Mouse (Mus musculus) embryonic facial prominence, embryonic 12.5 days (tissue): ENCODE measurements at regions not wholly inside any gene's neighbourhood (a gene's known extent, or its start where the extent isn't known, plus 50 kb on each side); places are given as distances from the start of the nearest gene placed in this dataset.

ENCODE experiments used
- ATAC-seq: fragments of 200-750 bp; cut with Nextera tagmentation; 2 replicates; pipeline ENCODE4 v1.8.0; 2017; ENCODE audit not compliant: insufficient number of reproducible peaks, insufficient read depth, low FRiP score, low TSS enrichment
- H3K27ac ChIP-seq: fragments of 300-500 bp; sonication (generic); 2 replicates; pipeline ENCODE4 v1.5.1; 2016; ENCODE audit warnings: mild to moderate bottlenecking
- H3K27me3 ChIP-seq: fragments of 300-500 bp; sonication (generic); 2 replicates; pipeline ENCODE4 v1.6.1; 2016; ENCODE audit warnings: mild to moderate bottlenecking, moderate library complexity
- H3K36me3 ChIP-seq: fragments of 300-500 bp; sonication (generic); 2 replicates; pipeline ENCODE4 v1.6.1; 2016; ENCODE audit warnings: mild to moderate bottlenecking
- H3K4me1 ChIP-seq: fragments of 300-500 bp; sonication (generic); 2 replicates; pipeline ENCODE4 v1.6.1; 2016
- H3K4me2 ChIP-seq: fragments of 300-500 bp; sonication (generic); replicated peaks from 2 replicates; pipeline ENCODE4 v1.6.1; 2016; ENCODE audit warnings: mild to moderate bottlenecking, moderate library complexity
- H3K4me3 ChIP-seq: fragments of 300-500 bp; sonication (generic); 2 replicates; pipeline ENCODE4 v1.5.1; 2016; ENCODE audit warnings: mild to moderate bottlenecking
- H3K9ac ChIP-seq: fragments of 300-500 bp; sonication (generic); 2 replicates; pipeline ENCODE4 v1.6.1; 2016; ENCODE audit warnings: mild to moderate bottlenecking, moderate library complexity
- H3K9me3 ChIP-seq: fragments of 300-500 bp; sonication (generic); 2 replicates; pipeline ENCODE4 v1.6.1; 2016; ENCODE audit warnings: mild to moderate bottlenecking, moderate library complexity
- WGBS: fragments of 180-500 bp; shearing (Covaris S2); methylation state at CpG from one replicate; pipeline ENCODE4 v1.1.7; 2016; 5-methylcytosine and 5-hydroxymethylcytosine counted together

GRCm38 (mm10) chr4:142903356-142904032 is 309.3 kb downstream of the Prdm2 start:
- no peak overlapping the region for H3K9ac ChIP-seq
- no peaks in the 10 kb centered on the region for H3K36me3 ChIP-seq
- H3K4me1 ChIP-seq = no peaks in the 10 kb centered on the region
- H3K27ac ChIP-seq = no peak overlapping the region
- no peak overlapping the region for H3K4me3 ChIP-seq
- no peak overlapping the region for H3K4me2 ChIP-seq
- no peak for ATAC-seq
- no peaks in the 10 kb centered on the region for H3K9me3 ChIP-seq
- H3K27me3 ChIP-seq = no peaks in the 10 kb centered on the region
- 79% methylated on average over 9 of the region's 9 CpGs for WGBS

- H3K4me3 ChIP-seq = no peak overlapping the region
- 81% methylated on average over 9 of the region's 9 CpGs for WGBS
Measured at GRCm38 (mm10) chr4:142900792-142901191, 312.0 kb downstream of the Prdm2 start.

GRCm38 (mm10) chr4:142898994-142899393 is 313.8 kb downstream of the Prdm2 start:
- Histone ChIP-seq H3K4me2 (no peak overlapping the region), H3K4me1 (no peaks in the 10 kb centered on the region), H3K9ac (no peak overlapping the region), H3K9me3 (no peaks in the 10 kb centered on the region; the same call in 1 of the 2 replicates), H3K27ac (no peak overlapping the region), H3K4me3 (no peak overlapping the region), H3K36me3 (no peaks in the 10 kb centered on the region), H3K27me3 (no peaks in the 10 kb centered on the region)
- ATAC-seq = no peak
- WGBS = 97% methylated on average over 1 of the region's 1 CpGs

More at GRCm38 (mm10) chr4:142900792-142901191, 312.0 kb downstream of the Prdm2 start:
- Histone ChIP-seq H3K9ac (no peak overlapping the region), H3K4me1 (no peaks in the 10 kb centered on the region), H3K27me3 (no peaks in the 10 kb centered on the region), H3K9me3 (no peaks in the 10 kb centered on the region; the same call in 1 of the 2 replicates), H3K4me2 (no peak overlapping the region), H3K36me3 (no peaks in the 10 kb centered on the region), H3K27ac (no peak overlapping the region)
- ATAC-seq = no peak

GRCm38 (mm10) chr4:142890711-142891110 is 322.1 kb downstream of the Prdm2 start:
- H3K27ac ChIP-seq = no peak overlapping the region
- no peaks in the 10 kb centered on the region for H3K4me1 ChIP-seq
- ATAC-seq = no peak
- H3K4me2 ChIP-seq = no peak overlapping the region
- WGBS = 91% methylated on average over 1 of the region's 1 CpGs
- no peak overlapping the region for H3K4me3 ChIP-seq
- H3K27me3 ChIP-seq = no peaks in the 10 kb centered on the region
- H3K9me3 ChIP-seq = no peaks in the 10 kb centered on the region
- H3K9ac ChIP-seq = no peak overlapping the region
- H3K36me3 ChIP-seq = no peaks in the 10 kb centered on the region

- H3K4me2 ChIP-seq = no peak overlapping the region
- ATAC-seq = no peak
- H3K36me3 ChIP-seq = no peaks in the 10 kb centered on the region
- no peaks in the 10 kb centered on the region for H3K27me3 ChIP-seq
- no peak overlapping the region for H3K4me3 ChIP-seq
- H3K4me1 ChIP-seq = no peaks in the 10 kb centered on the region
- 73% methylated on average over 4 of the region's 4 CpGs for WGBS
- no peaks in the 10 kb centered on the region for H3K9me3 ChIP-seq
- no peak overlapping the region for H3K27ac ChIP-seq
- H3K9ac ChIP-seq = no peak overlapping the region
Measured at GRCm38 (mm10) chr4:142888891-142889290, 323.9 kb downstream of the Prdm2 start.

DNA sequence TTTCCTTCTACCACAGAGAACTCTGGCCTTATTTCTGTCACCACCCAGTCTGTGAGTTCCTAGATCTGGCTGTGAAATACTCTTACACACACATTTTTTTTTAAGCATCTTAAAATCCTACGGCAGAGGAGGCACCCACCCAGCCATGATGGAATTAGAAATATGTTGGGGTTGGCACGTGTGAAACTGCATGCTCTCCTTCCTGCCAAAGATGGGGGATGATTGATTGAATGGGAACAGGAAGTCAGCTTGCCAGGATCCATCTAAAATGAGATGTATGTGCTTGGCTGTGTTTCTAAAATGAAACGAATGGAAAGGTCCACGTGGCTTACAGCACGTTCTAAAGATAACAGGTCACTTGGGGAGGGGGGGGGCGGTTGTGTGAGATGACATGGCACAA is 324.9 kb downstream of the Prdm2 start:
- WGBS = 61% methylated on average over 6 of the region's 6 CpGs
- no peak for ATAC-seq
- H3K4me2 ChIP-seq = no peak overlapping the region

DNA sequence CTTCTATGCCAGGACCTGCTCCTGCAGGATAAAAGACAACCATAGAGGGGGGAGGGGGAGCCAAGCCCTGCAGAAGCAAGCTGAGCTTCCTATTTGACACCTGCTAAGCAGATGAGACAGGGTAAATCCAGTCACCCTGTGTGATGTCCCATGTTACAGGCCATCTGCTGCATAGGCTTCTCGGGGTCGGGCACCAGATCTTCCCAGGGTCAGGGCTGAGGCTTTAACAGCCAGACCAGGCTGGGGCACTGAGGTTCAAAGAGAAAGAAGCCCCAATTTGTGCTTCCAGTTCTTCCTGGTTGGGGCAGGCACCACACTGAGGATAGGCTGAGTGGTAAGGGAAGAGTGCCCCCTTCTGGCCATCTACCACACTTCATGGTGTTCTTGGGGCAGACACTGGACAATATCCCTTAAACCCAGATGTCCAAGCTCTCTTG is 332.5 kb downstream of the Prdm2 start:
- WGBS = 4% methylated on average over 2 of the region's 2 CpGs
- H3K27me3 ChIP-seq = no peaks in the 10 kb centered on the region

More for the DNA sequence above, 324.9 kb downstream of the Prdm2 start:
- Histone ChIP-seq H3K27me3 (no peaks in the 10 kb centered on the region), H3K9ac (no peak overlapping the region), H3K4me1 (no peaks in the 10 kb centered on the region), H3K27ac (no peak overlapping the region), H3K9me3 (no peaks in the 10 kb centered on the region), H3K4me3 (no peak overlapping the region), H3K36me3 (no peaks in the 10 kb centered on the region)

DNA sequence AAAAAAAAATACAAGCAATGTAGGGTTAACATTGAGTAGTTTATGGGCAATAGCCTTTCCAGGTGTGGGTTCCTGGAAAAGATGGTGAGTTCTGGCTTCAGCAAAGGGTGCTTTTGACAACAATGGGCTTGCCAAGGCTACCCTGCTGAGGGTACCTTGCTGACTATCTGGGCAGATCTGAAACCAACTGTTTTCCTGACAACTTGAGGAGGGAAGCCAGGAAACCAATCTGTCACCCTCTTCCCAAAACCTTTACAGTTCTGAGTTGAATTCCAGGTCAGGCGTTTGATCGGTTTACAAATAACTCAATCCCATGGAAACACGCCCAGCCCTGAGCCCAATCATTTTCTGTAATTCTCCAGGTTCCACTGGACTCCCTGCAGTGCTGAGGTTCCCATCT is 336.6 kb downstream of the Prdm2 start:
- H3K27ac ChIP-seq = no peak overlapping the region
- no peak overlapping the region for H3K4me3 ChIP-seq
- WGBS = 84% methylated on average over 3 of the region's 3 CpGs
- no peak overlapping the region for H3K9ac ChIP-seq
- peaks cover 8% of the 10 kb centered on the region; the same call in 1 of the 2 replicates for H3K4me1 ChIP-seq
- H3K4me2 ChIP-seq = no peak overlapping the region
- no peaks in the 10 kb centered on the region for H3K27me3 ChIP-seq
- no peaks in the 10 kb centered on the region for H3K9me3 ChIP-seq
- no peak for ATAC-seq
- H3K36me3 ChIP-seq = no peaks in the 10 kb centered on the region

More for the DNA sequence above, 332.5 kb downstream of the Prdm2 start:
- 0 out of 2 replicates have a peak, but pooled peaks have one; percentile 38 for ATAC-seq
- H3K9ac ChIP-seq = no peak overlapping the region
- H3K4me2 ChIP-seq = no peak overlapping the region
- no peaks in the 10 kb centered on the region for H3K36me3 ChIP-seq
- H3K9me3 ChIP-seq = no peaks in the 10 kb centered on the region
- no peak overlapping the region for H3K27ac ChIP-seq
- no peak overlapping the region for H3K4me3 ChIP-seq
- peaks cover 8% of the 10 kb centered on the region; the same call in 1 of the 2 replicates for H3K4me1 ChIP-seq

DNA sequence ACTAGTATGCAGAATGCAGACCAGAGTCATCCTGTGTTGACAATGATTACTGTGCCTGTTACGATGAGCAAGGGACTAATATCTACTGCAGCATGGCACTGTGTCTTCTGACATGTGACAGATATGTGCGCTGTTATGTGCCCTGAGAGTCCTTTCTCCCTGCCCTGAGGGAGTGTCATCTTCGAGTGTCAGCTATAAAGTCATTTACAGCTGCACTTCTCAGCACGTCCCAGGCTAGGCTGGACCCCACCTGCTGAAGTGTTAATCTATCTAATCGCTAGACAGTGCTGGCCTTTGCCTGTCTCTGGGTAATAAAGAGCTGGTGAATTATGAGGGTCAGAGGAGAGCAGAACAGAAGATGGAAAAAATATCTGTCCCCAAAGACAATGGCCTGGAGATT is 337.7 kb downstream of the Prdm2 start:
- 0 out of 2 replicates have a peak, but pooled peaks have one; percentile 41 for ATAC-seq
- WGBS = 78% methylated on average over 5 of the region's 5 CpGs

DNA sequence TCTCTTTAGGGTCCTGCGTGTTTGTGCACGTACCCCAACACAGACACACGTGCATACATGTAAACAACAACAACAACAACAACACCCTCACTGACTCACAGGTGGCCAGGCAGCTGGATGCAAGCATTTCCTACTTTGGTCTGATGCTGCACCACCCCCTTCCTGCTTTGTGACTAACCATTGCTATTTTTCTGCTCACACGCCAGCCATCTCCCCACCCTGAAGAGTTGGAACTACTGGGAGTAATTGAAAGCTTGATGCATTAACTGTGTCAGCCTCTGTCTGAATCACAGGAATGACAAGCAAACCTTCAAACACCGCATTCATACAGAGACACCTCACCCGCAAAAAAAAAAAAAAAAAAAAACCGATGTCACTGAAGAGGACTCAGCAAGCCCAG is 346.5 kb downstream of the Prdm2 start:
- Histone ChIP-seq H3K27me3 (no peaks in the 10 kb centered on the region), H3K9ac (no peak overlapping the region), H3K4me3 (no peak overlapping the region), H3K36me3 (no peaks in the 10 kb centered on the region), H3K9me3 (no peaks in the 10 kb centered on the region), H3K4me2 (no peak overlapping the region), H3K27ac (no peak overlapping the region), H3K4me1 (no peaks in the 10 kb centered on the region)
- ATAC-seq = no peak
- 87% methylated on average over 7 of the region's 7 CpGs for WGBS

More for the DNA sequence above, 337.7 kb downstream of the Prdm2 start:
- no peak overlapping the region for H3K27ac ChIP-seq
- no peak overlapping the region for H3K9ac ChIP-seq
- H3K36me3 ChIP-seq = no peaks in the 10 kb centered on the region
- no peaks in the 10 kb centered on the region for H3K27me3 ChIP-seq
- no peak overlapping the region for H3K4me2 ChIP-seq
- H3K9me3 ChIP-seq = no peaks in the 10 kb centered on the region
- H3K4me1 ChIP-seq = peaks cover 3% of the 10 kb centered on the region; the same call in 1 of the 2 replicates
- H3K4me3 ChIP-seq = no peak overlapping the region

DNA sequence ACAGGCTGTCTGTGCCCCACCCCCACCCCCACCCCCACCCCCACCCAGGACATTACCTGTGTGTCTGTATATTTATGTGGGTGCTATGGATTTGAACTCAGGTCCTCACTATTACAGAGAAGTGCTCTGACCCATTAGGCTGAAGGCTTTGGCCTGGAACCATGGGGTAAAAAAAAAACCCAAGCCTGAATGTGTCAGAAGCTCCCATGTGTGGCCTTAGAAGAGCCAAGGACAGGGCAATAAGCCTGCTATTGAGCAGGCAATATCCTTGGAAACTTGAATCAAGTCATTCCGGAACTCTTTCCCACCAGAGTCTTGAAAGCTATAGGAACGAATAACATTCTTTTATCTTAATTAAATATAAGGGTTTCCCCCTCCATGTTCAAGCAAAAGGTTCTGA is 347.2 kb downstream of the Prdm2 start:
- no peaks in the 10 kb centered on the region for H3K4me1 ChIP-seq
- H3K4me3 ChIP-seq = no peak overlapping the region
- no peaks in the 10 kb centered on the region for H3K36me3 ChIP-seq
- H3K27me3 ChIP-seq = no peaks in the 10 kb centered on the region
- H3K4me2 ChIP-seq = no peak overlapping the region
- H3K27ac ChIP-seq = no peak overlapping the region
- WGBS = 86% methylated on average over 2 of the region's 2 CpGs
- H3K9ac ChIP-seq = no peak overlapping the region
- no peak for ATAC-seq
- no peaks in the 10 kb centered on the region for H3K9me3 ChIP-seq

DNA sequence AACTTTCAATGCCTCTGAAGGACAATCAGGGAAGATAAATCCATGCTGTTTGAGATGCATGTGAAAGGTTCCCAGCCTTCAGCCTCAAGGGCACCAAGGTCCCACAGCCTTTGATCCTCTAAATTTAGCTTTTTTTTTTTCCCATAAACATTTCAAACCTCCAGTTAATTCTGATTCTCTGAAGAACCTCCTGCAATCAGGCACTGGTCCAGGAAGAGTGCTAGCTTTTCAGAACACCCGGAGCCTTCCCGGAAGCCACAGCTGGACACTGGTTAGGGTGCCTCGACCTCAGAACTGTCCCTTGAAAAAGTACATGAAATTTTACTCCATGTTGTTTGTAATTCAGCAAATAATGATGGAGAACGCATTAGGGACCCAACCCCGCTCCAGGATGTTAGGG is 348.9 kb downstream of the Prdm2 start:
- WGBS = 84% methylated on average over 5 of the region's 5 CpGs
- Histone ChIP-seq H3K36me3 (no peaks in the 10 kb centered on the region), H3K27ac (no peak overlapping the region), H3K4me3 (no peak overlapping the region), H3K4me2 (no peak overlapping the region), H3K9ac (no peak overlapping the region), H3K9me3 (no peaks in the 10 kb centered on the region), H3K4me1 (no peaks in the 10 kb centered on the region), H3K27me3 (no peaks in the 10 kb centered on the region)
- no peak for ATAC-seq
